Mouse (Mus musculus): ENCODE measurements around the gene Ap5b1.

Gene Ap5b1

DNA sequence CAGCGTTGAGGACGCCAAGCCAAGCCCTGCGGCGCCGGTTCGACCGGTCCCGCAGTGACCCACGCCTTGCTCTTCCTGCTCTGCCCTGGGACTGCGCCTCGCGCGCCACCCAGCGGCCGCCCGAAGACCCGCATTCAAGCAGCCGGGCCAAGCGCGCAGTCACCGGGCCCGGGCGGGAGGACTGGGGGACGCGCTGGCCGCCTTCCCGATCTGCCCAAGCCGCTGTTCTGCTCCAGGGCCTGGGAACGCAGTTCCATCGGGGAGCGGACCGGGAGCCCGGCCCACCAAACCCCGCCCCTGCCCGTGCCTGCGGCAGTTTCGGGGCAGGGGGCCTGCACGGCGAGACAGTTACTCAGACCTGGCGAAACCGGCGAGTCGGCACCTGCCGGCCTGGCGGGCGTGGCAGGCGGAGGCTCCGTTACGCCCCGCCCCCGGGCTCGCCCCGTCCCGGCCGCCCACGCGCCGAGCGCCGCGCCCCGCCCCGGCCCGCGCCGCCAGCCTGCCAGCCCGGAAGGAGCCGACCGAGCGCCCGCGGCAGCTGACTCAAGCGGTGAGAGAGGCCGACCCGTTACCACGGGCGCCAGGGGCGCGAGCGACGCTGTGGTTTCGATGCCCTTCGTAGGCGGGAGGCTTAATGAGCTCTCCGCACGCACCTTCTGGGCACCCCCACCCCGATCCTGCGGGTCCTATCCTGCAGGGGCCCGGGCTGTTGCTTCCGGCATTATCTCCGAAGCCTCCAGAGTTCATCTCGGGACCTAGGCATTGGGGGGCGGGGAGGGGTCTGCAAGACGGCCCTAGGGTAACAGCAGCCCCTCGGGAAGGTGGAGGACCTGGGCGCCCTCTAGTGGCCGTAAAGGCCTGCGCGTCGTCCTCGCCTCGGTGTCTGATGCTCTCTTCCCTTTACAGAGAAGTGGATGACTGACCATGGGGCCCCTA is at the start of gene Ap5b1:
Gene Ap5b1 (plus strand): TSS at position 492 of the 936 bp plus-strand sequence.
- DNase-seq, result peak; percentile 85

DNA sequence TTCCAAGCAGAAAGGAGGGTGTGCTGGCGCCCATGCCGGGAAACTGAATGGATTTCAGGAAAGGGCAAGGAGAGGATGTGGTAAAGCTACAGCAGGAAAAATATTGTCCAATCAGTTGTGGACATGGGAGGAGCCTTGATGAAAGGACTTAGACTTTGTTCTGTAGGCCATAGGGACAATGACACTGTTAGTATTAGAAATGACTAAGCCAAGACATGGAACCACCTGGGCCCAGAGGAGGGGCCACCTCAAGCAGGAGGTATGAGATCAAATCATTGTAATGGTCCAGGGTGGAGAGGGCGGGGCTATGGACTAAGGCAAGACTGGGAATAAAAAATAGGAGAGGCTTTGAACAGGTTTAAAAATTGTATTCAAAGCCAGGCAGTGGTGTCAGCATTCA is 49.1 kb upstream of the Ap5b1 start:
- DNase-seq, result no peak

DNA sequence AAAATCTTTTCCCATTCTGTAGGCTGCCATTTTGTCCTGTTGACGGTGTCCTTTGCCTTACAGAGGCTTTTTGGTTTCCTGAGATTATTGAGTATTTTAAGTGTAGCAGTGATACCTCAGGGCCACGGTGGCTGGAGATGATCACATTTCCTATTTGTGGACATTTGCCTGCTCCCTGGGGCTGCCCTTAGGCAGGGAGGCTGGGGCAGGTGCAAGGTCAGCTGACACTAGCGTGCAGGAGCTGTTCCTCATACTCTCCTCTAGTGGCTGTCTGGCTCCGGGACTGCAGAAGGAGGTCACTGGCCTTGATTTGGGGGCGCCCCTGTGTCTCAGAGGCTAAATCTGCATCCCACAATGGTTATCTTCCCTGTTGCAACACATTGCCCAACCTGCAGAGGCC is 42.6 kb upstream of the Ap5b1 start:
- DNase-seq, result no peak

DNA sequence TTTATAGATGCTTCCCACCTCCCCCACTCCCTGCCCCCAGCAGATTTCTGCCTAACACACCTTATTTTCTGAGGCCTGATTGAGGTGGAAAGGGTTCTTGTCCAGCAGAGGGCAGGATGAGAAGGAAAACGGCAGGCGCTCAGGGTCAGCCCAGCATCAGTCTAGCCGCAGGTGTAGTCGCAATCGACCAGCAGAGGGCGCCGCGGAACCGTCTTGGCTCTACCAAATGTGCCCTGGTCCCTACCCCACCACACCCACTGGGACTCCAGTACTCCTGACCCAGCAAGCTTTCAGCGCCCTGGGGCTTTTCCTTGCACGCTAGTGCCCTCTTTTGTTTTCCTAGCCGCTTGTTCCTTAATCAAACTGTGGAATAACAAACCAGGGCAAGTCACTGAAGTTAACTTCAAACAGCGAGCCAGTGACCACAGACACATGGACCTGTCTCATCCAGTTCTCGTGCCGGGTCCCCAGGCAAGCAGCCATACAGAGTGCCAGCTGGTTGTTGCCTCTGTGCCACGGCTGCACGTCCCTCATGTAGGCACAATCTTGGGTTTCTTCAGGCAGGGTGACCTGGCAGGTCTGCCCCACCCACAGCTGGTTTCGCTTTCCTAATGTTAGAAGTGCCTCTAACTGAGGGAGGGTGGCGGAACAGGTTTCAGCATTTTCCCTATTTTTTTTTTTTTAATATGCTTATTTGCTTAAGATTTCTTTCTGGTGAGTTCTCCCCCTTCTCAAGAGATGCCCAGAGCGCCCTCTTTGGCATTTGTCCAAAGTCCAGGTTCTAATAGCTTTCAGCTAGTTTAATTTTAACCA is 38.3 kb upstream of the Ap5b1 start:
- peak; percentile 94 for DNase-seq

DNA sequence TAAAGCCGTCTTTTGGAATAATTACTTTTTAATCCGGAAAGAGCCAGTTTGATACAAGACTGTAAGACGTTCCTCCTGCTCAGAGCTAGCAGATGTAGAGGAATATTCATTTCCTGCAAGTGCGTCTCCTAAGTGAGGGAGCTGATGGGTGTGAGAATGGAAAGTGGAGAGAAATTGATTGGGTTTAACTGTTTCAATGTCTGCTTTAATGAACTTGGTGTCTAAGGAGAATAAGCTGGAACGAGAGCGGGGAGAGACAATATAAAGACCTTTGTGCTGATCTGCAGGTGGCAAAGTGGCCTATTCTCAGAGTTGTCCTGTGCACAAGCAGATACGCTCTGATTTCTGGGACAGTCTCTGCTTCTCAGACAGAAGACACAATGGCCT is 37.7 kb upstream of the Ap5b1 start:
- no peak for DNase-seq

DNA sequence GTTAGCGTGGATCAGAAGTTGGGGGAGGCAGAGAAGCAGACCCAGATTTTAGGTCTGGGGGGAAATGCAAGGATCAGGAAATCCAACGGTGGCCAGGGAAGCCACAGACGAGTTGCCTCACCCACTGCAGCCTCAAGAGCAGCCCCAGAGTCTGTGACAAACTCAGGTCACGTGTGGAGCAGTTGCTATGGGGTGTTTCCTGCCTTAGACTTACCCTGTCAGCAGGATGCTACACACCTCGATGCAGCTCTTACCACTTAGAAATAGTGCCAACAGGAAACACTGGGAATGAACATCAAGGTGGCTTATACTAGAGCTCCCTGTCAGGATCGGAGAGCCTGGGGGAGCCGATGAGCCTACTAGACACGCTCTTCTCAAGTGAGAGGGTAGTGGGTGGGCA is 35.3 kb upstream of the Ap5b1 start:
- DNase-seq, result no peak

DNA sequence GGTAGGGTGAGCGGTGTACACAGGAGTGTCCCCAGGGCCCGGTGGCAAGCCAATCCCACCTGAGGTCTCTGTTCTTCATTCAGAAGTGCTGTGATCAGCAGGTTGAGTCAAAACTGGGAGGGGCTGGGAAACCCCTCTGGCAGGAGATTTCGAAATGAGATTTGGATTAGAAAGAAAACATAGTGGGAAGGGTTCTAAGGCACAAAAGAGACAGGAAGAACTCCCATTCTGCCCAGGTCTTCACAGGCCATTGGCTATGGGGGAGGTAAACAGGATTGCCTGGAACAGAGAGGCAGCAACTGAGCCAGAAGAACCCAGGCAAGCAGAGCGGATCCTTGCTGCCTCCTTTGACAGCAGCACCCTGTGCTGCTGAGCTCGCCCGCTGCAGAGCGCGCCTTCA is 29.0 kb upstream of the Ap5b1 start:
- DNase-seq, result no peak

DNA sequence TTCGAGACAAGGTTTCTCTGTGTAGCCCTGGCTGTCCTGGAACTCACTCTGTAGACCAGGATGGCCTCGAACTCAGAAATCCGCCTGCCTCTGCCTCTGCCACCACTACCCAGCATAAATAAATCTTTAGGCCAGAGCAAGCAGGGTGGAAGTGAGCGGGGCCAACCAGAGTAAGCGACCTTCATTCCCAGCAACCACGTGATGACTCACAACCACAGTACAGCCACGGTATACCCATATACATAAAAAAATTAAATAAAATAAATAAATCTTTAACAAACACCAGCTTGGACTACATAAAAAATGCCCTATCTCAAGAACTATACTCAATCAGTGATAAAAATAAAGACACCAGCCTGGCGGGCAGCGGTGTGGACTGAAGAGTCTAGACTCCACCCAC is 24.5 kb upstream of the Ap5b1 start:
- DNase-seq, result no peak

DNA sequence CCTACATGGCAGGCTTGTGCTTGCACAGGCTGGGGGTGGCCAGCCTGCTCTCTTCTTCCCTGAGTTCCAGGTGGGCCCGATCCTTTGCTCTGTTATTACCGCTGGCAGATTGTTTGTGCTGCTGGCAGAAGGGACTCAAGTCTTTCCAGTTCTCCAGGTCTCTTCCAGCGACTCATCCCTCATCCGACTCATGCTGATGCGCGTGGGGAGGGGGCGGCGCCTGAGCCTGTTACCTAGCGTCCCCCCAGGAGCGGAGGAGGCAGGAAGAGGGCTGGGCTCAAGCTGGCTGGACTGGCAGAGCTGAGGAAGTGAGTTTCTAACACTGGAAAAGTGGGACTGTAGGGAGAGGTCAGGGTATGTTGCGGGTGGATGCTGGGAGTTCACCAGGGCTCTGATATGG is 23.8 kb upstream of the Ap5b1 start:
- no peak for DNase-seq

DNA sequence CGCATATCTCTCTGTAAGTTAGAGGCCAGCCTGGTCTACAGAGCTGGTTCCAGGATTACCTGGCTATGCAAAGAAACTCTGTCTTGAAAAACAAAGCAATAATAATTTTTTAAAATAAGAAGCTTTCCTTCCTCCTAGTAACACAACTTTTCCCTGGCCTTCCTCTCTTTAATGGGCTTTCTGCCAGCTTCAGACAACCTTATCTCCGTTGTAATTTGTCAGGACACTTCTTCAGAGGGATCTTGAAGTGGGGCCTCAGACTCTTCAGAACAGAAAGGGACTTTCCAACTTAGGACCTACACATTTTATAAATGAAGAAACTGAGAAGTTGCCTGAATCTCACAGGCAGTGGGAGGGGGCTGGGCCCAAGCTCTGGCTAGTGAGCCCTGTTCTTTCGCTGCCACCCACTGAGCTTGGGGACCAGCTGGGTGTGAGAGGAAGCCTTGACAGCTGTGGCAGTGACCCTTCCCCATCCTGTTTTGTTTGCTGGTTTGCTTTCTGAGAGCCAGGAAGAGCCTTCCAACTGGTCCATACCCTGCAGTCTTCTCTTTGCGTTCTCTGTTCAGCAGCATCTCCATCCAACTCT is 20.3 kb upstream of the Ap5b1 start:
- DNase-seq, result no peak

DNA sequence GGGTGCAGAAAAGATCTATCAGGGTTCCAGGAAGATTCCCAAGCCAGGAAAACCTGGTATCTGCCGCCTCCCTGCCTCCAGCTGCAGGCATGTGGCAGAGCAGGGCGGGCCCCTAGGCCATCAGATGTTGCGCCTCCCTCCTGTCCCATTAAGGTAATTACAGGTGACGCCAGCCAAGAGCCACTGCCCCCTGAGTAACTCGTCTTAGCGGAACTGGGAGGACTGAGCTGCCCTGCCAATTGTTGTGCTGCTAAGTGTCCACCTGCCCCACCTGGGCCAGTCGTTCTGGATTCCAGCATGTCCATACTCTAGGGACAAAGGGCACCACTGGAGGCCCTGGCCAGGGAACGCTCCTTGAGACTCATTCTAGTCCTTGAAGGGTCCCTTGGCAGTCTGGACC is 14.0 kb upstream of the Ap5b1 start:
- peak; percentile 0 for DNase-seq

DNA sequence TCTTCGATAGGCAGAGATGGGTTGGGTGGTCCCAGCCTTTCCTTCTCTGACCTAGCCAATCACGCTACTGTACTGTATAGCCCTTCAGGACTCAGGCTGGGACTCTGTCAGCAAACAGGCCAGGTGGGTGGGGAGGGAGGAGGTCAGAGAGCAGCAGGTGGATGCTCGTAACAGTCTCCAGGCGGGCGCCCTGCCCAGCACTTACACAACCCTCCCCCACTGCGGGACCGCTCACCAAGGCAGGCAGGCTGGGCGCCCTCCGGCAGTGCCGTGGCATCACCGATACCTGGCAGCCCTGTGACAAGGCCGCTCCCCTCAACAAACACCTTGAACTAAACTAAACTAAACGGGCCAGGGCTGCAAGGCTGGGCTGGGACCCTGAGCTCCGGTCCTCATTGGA is 13.6 kb upstream of the Ap5b1 start:
- peak; percentile 3 for DNase-seq

DNA sequence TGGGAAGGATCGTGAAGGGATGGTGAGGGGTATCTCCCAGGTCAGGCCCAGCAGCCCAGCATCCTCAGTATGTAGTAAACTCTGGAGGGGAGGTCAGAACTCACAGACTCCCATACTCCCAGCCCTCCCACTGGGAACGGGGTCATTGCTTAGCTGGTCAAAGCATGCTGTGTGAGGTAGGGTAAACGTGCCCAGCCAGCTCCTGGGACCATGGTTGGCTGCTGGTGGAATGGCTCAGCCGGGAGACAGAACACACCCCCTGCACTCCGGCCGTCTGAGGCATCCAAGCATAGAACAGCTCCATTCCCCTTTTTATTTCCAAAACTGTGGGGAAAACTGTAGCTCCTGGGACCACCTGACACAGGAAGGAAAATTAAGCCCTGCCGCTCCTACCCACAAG is 9.7 kb upstream of the Ap5b1 start:
- no peak for DNase-seq

DNA sequence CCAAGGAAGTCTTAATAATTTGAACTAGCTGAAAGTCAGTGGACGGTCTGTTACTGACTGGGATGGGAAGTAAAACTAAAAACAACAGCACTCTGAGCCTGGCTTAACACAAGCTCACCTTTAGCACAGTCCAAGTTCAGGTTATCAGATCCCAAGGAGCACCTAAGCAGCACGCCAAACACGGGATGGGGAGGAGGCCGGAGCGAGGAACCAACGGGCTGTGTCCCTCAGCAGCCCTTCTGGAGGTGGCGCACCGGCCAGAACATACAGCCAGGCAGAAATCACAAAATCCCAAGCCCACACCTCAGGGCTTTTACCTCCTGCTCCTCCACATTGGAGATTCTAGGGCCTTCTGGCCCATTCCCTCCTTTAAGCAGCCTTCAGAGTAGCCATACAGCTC is 9.1 kb upstream of the Ap5b1 start:
- no peak for DNase-seq

DNA sequence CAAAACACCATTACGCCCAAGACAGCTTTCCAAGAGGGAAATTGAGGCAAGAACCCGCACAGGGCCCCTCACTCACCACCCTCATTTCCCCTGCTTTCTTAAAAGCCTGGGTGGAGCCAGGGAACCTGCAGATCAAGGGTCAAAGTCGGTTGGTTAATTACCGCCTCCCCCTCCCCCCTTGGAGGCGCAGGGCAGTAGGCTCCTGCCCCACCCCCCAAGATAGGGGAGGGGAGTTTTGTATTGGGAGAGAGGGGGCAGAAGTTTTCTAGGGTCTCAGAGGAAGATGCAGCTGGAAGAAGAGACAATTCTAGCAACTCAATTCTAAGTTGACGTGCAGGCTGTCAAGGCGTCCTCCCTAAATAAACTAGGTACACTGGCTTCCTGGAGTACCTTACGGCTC is 8.6 kb upstream of the Ap5b1 start:
- no peak for DNase-seq

DNA sequence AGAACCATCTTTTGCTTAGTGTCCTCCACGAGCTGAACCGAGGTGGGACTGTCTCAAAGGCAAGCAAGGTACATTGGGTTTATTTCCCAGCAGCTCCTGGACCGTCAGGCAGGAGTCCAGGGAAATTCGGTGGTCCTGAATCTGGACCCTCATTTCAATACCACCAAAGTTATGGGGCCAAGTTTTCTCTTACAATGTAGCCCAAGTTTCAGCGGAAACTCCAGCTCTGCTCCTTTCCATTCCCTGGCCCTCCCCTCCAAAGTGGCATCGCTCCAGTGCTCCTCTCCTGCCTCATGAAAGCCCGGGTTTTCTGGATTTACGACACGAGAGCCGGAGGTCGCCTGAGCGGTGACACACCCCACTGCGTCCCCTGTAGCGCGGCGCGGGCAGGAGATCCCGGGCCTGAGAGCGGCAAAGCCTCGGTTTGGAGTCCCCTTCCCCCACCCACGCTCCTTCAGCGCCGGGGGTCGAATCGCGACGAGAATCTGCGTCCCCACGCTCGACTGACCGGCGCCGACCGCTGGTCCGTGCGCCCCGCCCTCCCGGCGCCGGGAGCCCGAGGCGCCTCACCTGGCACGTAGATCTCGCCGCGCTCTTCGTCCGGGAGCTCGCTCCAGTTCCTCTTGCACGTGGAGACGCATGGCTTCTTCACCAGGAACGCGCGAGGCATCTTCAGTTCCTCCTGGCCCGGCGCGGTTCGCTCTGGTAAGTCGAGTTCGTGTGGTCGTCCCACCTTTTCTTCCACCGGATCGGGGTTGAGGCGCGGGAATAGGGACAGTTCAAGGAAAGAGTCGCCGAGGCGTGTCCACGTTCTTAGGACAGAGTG is 8.0 kb upstream of the Ap5b1 start:
- DNase-seq, result no peak

DNA sequence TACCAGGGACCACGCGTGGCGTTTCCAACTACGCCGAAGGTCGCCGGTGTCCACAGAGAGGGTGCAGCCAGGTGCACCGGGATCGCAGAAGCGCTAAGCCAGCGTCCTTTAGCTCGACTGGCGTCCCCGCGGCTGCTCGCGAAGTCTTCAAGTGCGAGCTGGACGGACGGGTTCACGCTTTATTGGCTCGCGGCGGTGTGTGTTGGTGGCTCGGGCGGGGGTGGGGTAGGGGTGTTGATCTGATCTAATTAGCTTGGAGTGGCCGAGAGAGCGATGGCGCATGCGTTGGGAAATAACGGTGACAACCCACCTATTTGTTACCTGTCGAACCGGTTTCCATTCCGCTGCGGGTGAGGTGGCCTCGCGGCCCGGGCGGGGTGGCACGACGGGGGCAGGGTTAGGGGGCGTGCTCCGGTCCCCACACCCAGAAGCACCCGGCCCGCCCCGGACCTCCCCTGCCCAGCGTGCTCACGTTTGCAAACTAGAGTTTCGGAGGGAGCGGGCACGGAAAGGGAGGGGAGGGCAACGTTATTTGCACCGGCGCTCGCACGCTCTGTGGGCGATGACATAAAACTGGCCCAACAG is 7.3 kb upstream of the Ap5b1 start, which contains the start of gene Ovol1:
Gene Ovol1 (minus strand): TSS at position 190 of the 585 bp plus-strand sequence.
- DNase-seq, result no peak

DNA sequence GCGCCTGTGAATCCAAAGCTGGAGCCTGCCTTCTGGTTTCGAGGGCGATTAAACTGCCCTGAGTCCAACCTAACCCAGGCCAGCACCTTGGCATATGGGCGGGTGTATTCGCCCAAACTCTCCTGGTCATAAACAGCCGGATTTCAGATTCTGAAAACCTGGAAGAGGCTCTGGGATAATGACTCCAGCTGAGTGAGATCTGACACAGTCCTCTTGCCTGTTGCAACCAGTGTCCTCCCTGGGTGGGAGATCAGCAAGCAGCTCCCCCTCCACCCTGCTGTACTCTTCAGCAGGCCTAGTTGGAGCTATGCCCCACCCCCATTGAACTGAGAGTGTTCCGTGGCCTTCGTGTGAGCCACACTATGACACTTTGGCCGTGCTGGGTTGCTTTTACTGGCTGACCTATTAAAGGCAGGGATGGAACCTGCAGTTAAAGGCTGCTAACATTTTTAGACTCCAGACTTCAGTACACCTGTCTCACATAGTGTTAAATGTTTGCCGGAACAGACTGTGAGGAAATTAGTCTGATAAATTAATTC is 6.5 kb upstream of the Ap5b1 start:
- no peak for DNase-seq

DNA sequence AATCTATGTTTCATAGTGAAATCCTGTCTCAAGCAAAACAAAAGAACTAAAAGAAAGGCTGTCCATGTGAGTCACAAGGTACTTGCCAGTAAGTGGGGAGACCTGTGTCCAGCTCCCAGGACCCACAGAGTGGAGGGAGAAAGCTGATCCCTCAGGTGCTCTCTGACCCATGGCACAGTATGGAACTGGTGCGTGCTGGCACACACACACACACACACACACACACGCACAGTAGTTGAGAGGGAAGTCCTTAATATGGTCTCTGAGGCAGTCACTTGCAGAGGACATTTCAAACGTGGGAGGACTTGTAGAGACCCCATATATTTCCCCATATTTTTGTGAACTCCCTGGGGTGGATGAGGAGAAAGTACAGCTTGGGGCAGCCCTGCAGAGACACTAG is 5.9 kb upstream of the Ap5b1 start:
- DNase-seq, result no peak

DNA sequence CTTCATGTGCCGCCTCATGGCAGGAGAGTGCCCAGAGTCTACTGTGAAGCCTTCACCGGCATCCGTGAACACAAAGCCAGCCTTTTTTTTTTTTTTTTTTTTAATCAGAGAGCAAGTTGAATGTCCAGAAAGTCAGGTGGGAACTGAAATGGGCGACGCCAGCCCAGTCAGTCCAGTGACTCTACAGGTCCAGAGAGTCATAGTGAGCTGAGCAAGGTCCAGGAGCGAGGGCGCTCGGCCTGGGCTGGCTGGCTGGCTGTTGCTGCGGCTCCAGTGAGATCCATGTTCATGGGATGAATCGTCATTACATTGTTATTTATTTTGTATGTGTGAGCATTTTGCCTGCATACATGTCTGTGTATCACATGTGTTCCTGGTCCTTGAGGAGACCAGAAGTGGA is 5.0 kb upstream of the Ap5b1 start:
- no peak for DNase-seq

DNA sequence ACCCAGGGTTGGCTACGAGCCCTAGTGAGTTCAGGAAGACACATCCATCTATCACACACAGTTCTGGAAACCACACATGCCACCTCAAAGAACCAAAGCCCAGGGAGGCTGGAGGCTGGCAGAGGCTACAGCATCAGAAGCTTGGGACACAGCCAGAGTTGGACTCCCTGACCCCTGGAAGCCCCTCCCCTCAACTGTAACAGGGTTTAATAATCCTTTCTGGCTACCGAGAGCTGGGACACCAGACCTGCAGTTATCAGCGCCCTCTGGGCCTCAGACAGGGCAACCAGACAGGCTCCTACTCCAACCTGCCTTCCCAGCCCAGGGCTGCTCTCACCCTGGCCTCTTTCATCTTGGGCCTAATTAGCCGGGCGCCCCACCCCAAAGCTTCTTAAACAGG is 1.5 kb upstream of the Ap5b1 start:
- DNase-seq, result no peak

DNA sequence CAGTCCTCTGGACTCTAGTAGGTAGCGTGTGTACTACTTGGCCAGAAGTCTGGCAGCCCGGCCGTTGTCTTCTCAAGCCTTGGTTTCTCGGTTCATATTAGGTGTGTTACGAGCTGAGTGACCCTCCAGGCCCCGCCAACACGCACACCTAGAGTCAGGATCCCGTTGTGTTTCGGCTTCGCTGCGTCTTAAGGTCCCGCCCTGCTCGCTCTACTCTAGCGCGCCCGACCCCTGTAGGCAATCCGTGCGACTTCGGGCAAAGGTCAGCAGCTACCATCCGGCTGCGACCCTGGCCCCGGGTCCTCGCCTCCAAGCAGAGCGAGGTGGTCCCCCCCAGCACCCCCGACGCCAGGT is 668 bp upstream of the Ap5b1 start:
- DNase-seq, result no peak
